Mouse (Mus musculus): ENCODE measurements around the gene Hdgfl2.

DNA sequence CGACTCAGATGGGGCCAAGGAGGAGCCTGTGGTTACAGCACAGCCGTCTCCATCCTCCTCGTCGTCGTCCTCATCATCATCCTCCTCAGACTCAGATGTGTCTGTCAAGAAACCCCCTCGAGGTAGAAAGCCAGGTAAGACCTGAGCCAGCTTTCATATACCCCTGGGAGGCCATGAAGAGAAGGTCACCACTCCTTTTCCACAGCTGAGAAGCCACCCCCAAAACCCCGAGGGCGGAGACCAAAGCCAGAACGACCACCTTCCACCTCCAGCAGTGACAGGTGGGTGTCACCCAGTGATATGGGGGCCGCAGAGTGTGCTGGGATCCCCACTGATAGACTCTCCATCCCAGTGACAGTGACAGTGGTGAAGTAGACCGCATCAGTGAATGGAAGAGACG, 17.4 kb downstream of the Hdgfl2 start:
- TF ChIP-seq POLR2A (IDR thresholded peaks at IDR 0.05; ENCODE audit: control insufficient read depth, low read depth, low read length) (no peak), CTCF (IDR thresholded peaks at IDR 0.05; ENCODE audit: control insufficient read depth, insufficient read depth, insufficient replicate concordance, low read depth, low read length) (no peak)

All from testis, adult 2 months (tissue).